Mouse (Mus musculus): Measurements from ENCODE around the gene Il17f.
A peak's percentile ranks its signal among the peaks of the same experiment; 100 is the strongest.

Il17f gene

DNA sequence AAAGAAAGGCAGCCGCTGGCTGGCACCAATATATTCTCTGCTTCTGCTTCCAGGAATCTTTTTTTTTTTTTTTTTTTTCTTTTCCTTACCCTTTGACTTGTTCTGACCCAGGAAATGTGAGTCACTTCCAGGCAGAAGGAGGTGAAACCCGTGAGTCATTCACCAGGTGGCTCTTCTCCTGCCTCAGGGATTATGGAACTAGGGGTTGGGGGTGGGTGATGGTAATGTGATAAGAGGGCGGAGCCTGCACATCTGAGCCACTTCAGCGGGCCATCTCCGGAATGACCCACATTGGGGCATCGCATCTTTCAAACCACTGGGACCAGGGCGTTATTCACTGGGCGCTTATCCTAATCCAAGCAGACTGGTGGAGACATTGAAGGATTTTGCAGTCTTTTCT is 3.4 kb downstream of the Il17f start:
- DNase-seq (ENCODE audit: low read depth, low spot score) = peak; percentile 53

DNA sequence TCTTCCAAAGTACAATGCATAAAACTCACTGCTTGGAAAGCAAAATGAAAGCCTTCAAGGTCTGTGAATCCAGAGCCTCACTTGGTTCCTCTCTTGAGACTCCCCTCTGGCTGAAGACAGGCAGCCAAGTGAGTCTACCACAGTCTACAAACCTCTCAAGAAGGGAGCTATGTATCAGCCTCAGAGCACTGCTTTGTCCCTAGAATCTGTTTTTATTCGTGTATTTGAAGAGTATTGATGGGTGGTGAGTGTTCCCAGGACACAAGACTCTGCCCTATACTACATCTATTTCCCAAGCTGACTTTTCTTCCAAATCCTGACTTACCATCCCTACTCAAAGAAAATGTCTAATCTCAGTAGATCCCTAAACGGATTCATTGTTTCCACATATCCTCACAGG is 12.1 kb downstream of the Il17f start:
- DNase-seq (ENCODE audit: low read depth, low spot score) = no peak

DNA sequence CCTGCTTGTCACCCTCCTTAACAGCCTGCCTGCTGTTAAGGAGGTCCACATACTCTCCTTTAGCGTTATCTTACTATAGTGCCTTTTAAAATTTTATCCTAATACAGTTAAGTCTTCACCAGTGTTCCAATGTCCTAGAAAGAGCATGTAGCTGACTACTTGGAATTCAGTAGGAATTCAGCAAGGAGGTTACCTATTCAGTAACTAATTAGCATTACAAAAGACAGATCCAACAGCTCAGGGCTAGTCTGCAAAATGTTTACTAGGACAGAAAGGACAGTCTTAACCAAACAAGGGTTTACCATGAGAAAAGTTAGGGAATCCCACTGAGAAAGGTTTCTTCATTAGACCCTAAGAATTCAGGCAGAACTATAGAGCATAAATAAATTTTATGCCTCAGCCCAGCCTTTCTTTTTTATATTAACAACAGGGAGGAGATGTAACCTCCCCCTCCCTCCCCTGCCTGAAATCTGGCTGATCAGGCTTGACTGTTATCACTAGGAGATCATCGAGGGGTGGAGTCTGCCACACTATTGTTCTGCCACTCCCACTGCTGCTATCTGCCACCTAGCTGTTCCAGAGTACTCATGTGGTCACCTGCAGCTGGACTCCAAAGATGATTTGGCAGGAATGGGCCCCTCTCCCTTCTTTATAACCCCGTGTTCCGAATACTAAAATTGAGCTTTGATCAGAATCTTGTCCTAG is 16.2 kb downstream of the Il17f start:
- peak; percentile 74 for DNase-seq (ENCODE audit: low read depth, low spot score)

DNA sequence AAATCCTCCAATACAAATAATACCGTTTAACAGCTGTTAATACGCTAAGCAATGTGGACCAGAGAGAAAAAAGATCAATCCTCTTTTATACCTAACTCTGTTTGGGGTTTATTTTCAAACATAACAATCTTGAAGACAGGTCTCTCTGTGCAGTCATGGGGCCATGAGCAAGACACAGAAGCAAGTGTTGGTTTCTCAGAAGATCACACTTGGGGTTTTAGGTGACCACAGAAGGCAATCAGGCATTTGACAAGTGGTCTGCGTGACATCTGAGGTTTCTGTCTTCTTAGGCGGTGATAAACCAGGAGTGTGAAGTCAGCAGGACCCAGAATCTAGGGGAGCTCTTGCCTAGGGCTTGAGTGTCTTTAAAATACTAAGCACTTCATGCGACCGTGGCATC is 23.9 kb downstream of the Il17f start:
- no peak for DNase-seq (ENCODE audit: low read depth, low spot score)

DNA sequence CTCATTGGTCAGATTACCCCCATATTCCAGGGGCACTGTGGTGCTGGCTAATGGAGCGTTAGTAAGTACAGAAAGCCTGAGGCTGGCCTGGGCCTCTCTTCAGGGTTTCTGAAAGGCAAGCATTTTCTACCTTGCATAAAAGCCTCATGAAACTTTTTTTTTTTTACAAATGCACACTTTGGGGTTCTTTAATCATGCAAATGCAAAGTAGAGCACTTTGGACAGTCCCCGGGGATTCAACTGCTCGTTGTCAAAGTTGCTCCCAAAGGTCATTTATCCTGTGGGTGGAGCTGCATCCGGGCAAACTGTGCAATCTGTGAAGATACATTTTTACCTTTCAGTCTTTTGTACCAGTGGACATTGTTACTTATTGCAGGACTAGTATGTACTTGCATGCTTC is 29.0 kb downstream of the Il17f start:
- DNase-seq (ENCODE audit: low read depth, low spot score) = peak; percentile 70

DNA sequence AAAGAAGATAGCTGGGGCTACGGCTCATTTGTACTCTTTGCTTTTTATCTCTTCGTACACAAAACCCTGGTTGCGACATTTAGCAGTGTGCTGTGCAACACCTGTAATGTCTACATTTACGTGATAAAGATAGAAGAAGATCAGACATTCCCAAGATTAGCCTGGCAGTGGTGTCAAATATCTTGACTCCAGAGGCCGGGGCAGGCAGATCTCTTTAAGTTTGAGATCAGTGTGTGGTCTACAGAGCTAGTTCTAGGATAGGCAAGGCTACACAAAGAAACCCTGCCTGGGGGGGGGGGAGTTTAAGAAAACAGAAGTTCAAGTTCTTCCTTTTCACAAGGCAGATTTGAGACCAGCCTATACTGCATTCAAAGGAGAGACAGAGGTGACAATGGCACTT is 30.1 kb downstream of the Il17f start:
- peak; percentile 91 for DNase-seq (ENCODE audit: low read depth, low spot score)

DNA sequence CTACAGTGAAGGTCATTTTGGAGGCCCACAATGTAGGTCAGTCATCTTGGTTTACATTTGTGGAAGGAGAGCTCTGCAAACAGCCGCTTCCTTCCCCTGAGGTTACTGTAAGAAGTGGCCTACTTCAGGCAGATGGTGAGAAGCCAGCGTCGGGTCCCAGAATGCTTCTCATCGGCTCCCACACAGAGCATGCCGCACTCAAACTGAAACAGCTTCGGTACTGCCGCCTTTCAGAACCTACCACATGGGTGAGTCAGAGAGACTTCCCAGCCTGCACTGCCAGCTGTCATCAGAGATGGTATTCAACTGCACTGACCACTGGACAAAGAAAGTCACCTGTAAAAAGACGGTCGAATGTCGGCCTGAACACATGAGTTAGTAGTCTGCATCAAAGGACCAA is 30.6 kb downstream of the Il17f start:
- peak; percentile 41 for DNase-seq (ENCODE audit: low read depth, low spot score)

DNA sequence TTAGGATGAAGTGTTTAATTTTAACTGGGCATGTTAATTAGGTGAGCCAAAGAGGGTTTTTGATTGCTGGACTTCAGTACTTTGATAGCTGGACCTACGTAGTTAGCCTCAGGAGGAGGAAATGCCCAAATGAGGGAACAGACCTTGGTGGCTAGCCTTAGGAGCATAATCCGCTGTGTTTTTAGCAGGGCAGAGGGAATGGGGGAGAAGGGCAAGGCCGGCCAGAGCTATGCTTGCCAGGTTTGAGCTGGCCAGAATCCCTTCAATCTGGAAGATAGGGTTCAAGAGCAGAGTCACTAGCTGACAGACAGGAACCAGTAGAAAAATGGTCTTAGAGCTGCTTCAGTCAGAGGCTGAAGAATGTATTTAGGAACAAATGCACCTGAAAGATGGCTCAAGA is 32.8 kb downstream of the Il17f start:
- DNase-seq (ENCODE audit: low read depth, low spot score) = no peak

DNA sequence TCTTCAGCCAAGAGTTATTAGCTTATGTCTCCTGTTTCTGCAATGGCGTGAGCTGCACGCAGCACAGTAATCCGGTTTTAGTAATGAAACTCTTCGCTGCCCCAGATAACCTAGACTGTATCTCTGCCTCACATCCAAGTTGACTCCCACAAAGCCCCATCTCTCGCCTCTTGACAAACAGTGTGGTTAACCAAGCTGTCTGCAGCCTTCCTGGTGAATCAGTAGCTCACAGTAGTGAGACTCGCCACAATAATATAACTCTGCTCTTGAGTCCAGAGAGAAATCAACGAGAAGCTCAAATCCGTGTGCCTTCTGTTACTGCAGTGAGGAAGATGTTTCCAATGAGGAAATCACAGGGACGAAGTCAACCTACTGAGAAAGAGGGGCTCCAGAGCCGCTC is 36.0 kb downstream of the Il17f start:
- DNase-seq (ENCODE audit: low read depth, low spot score) = no peak

DNA sequence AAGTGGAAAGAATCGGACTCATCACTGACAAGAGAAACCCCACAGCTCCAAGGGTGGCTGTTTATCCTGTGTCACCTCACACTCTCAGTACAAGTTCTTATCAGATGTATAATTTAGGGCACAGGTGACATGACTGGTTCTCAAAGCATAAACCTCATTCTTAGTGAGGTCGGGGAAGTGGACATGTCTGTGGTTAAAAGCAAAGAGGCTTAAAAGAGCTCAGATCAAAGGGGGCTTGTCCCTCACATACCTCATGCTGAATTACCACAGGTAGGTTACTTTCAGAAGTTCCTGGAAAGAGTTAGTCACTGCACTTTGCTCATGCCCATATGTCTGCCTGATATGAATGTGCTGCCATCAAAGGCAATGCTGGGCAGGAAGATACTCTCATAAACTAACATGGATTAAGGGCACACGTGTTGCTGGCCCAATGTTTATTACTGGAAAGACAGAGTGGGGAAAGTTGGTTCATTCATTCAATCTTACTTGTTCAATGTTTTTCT is 49.9 kb downstream of the Il17f start:
- no peak for DNase-seq (ENCODE audit: low read depth, low spot score)

DNA sequence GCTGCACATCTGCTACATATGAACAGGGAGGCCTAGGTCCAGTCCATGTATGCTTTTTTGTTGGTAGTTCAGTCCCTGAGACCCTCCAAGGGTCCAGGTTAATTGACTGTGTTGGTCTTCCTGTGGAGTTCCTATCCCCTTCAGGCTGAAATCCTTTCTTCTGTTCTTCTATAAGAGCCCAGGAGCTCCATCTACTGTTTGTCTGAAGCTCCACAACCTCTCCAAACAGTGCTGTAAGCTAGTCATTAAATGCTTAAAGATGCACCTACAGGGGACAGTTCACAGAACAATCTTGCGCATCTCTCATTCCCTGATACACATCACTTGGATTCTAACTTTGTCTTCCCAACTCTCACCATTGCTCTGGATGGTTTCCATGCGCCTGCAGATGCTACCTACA is 51.9 kb downstream of the Il17f start:
- DNase-seq (ENCODE audit: low read depth, low spot score) = peak; percentile 18

DNA sequence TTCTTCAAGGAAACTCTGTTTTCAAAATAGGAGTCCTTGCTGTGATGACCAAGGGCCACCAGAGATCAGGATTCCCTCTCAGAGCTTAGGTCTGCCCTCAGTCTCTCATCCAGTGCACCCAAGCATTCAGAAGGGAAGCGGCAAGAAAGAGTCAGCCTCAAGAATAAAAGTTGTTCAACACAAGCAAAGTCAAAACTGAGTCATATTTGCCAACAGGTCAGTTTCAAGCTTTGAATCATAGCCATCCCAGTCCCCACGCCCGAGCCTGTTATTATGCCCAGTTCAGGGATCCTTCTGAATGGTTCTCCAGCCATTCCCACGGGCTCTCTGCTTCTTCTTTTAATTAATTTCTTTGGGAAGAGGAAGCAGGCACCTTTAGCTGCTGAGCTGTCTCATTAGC is 53.8 kb downstream of the Il17f start:
- DNase-seq (ENCODE audit: low read depth, low spot score) = no peak

DNA sequence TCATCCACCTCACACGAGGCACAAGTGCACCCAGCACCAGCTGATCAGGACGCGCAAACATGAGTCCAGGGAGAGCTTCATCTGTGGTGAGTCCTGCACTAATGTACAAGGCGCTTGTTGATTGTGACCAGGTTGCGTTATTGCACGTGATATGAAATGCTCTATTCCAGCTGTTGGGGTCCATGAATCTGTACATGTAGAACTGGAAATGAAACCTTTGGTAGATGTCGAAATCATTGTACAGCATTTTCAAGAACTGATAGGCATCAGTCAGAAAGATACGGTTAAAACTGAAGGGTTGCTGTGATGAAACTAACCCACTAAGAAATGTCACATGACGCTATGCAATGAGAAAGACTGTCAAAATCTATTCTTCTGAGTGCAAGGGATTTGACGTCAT is 59.5 kb downstream of the Il17f start, which contains the start of gene Il17a:
TSS of gene Il17a (plus strand) at position 3 of the 400 bp plus-strand sequence.
- no peak for DNase-seq (ENCODE audit: low read depth, low spot score)
